Mouse (Mus musculus): Measurements from ENCODE around the gene Pfas. TPM values are rescaled to one million over a fixed set of nuclear protein-coding genes. Genes with fewer than 3 reads are reported as not detected.
"Not testable (repeated sequence)": the region's sequence is repeated elsewhere in the genome, so short reads cannot be mapped to it uniquely, and the experiment has no call there.

Gene Pfas
- total RNA-seq, 2 experiments from 2014 or later = 24.1 to 25.3 TPM

GRCm38 (mm10) chr11:69016755-69017154 lies 8.5 kb upstream of the Pfas start:
- no peak for DNase-seq (ENCODE audit: low spot score in 2 of 2)

- peak; percentile 89 to 91 for DNase-seq (ENCODE audit: low spot score in 2 of 2)
These were observed 7.6 kb upstream of the Pfas start, which contains the start of gene Ctc1 for GRCm38 (mm10) chr11:69015644-69016441. Gene Ctc1 (plus strand): TSS chr11:69015911.

GRCm38 (mm10) chr11:69012071-69012601 lies 3.9 kb upstream of the Pfas start:
- peak; percentile 85 to 94 for DNase-seq (ENCODE audit: low spot score in 2 of 2)

- not testable (repeated sequence) for DNase-seq (ENCODE audit: low spot score in 2 of 2)
These were observed 3.2 kb upstream of the Pfas start for GRCm38 (mm10) chr11:69011445-69011844.

- DNase-seq (ENCODE audit: low spot score in 2 of 2) = no peak
These were observed 2.4 kb upstream of the Pfas start for GRCm38 (mm10) chr11:69010400-69011323.

- DNase-seq (ENCODE audit: low spot score in 2 of 2) = no peak
These were observed 1.2 kb upstream of the Pfas start for GRCm38 (mm10) chr11:69009508-69009907.

GRCm38 (mm10) chr11:69006575-69006974 lies 1.7 kb downstream of the Pfas start:
- DNase-seq (ENCODE audit: low spot score in 2 of 2) = not testable (repeated sequence)

GRCm38 (mm10) chr11:69005193-69005592 lies 3.1 kb downstream of the Pfas start:
- no peak for DNase-seq (ENCODE audit: low spot score in 2 of 2)

GRCm38 (mm10) chr11:69003592-69003991 lies 4.7 kb downstream of the Pfas start:
- DNase-seq (ENCODE audit: low spot score in 2 of 2) = no peak

- DNase-seq (ENCODE audit: low spot score in 2 of 2) = not testable (repeated sequence)
These were observed 5.5 kb downstream of the Pfas start for GRCm38 (mm10) chr11:69002782-69003181.

GRCm38 (mm10) chr11:68997080-68997479 lies 11.2 kb downstream of the Pfas start:
- no peak for DNase-seq (ENCODE audit: low spot score in 2 of 2)

GRCm38 (mm10) chr11:68994377-68994776 lies 13.9 kb downstream of the Pfas start:
- no peak for DNase-seq (ENCODE audit: low spot score in 2 of 2)

GRCm38 (mm10) chr11:68993122-68993521 lies 15.1 kb downstream of the Pfas start:
- no peak for DNase-seq (ENCODE audit: low spot score in 2 of 2)

GRCm38 (mm10) chr11:68988341-68988740 lies 19.9 kb downstream of the Pfas start:
- peak in 1 of 2 experiments; percentile 39 for DNase-seq (ENCODE audit: low spot score in 2 of 2)

GRCm38 (mm10) chr11:68987365-68987882 lies 20.8 kb downstream of the Pfas start:
- DNase-seq (ENCODE audit: low spot score in 2 of 2) = no peak

GRCm38 (mm10) chr11:68982639-68983369 lies 25.5 kb downstream of the Pfas start:
- peak; percentile 60 to 70 for DNase-seq (ENCODE audit: low spot score in 2 of 2)

GRCm38 (mm10) chr11:68980919-68981318 lies 27.3 kb downstream of the Pfas start:
- DNase-seq (ENCODE audit: low spot score in 2 of 2) = no peak

- no peak for DNase-seq (ENCODE audit: low spot score in 2 of 2)
These were observed 28.9 kb downstream of the Pfas start for GRCm38 (mm10) chr11:68979320-68979733.

GRCm38 (mm10) chr11:68975601-68976000 lies 32.7 kb downstream of the Pfas start:
- no peak for DNase-seq (ENCODE audit: low spot score in 2 of 2)

GRCm38 (mm10) chr11:68975085-68975484 lies 33.2 kb downstream of the Pfas start, which contains the start of gene Rangrf:
Gene Rangrf (minus strand): TSS chr11:68975185.
- DNase-seq (ENCODE audit: low spot score in 2 of 2) = no peak

GRCm38 (mm10) chr11:68974059-68974450 lies 34.2 kb downstream of the Pfas start:
- no peak for DNase-seq (ENCODE audit: low spot score in 2 of 2)
